Mouse (Mus musculus): ENCODE data around the gene Rhbdf1. TPM values are rescaled to one million over a fixed set of nuclear protein-coding genes. Genes with fewer than 3 reads are reported as not detected.

Gene Rhbdf1
- polyA plus RNA-seq, 1 experiment: 195 TPM

DNA sequence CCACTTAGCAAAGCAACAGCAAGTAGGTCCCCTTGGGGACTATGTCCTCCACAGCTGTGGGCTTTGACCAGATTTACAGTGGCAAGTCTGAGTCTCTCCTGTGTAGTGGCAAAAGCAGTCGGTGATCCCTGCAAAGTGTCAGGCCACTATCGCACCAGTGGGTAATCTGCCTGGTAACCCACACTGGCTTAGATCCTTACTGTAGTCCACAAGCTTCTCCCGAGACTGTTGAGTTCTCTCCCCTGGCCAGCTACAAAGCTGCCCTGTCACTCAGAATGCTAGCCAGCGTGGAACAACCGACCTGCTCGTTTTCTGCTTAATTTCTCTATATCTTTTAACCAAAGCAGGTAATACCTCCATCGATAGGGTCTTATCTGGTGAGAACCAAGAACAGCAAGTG, 61.8 kb downstream of the Rhbdf1 start:
- no peak for DNase-seq
- H3K4me3 ChIP-seq (replicated peaks; ENCODE audit: extremely low read depth, low read depth, low read length): no peak overlapping the region
- no peaks in the 10 kb centered on the region for H3K4me1 ChIP-seq (ENCODE audit: control insufficient read depth, insufficient read depth, low read length)
- 75% methylated on average over 7 of the region's 7 CpGs for WGBS
- no peak for TF ChIP-seq CTCF (IDR thresholded peaks at IDR 0.05; ENCODE audit: insufficient read depth, low read length)
- no peak for TF ChIP-seq POLR2A (IDR thresholded peaks at IDR 0.05; ENCODE audit: borderline replicate concordance, extremely low read depth, low read depth, low read length)

Other genes with a start within 250 kb of the Rhbdf1 start
- gene Nsg2, start 221.8 kb downstream of the Rhbdf1 start, polyA plus RNA-seq (2012; rRNA removed): 1.2 and 1.7 TPM in 2 replicates
- gene Il9r, start 22.0 kb downstream of the Rhbdf1 start, polyA plus RNA-seq (2012; rRNA removed): 1.4 and 2.3 TPM in 2 replicates
- gene Snrnp25, start 16.9 kb downstream of the Rhbdf1 start, polyA plus RNA-seq (2012; rRNA removed): 12.5 and 16.5 TPM in 2 replicates
- 9.8 and 12.4 TPM in 2 replicates for gene Mpg, start 4.2 kb upstream of the Rhbdf1 start, polyA plus RNA-seq (2012; rRNA removed)
- gene Nprl3, start 45.4 kb upstream of the Rhbdf1 start, polyA plus RNA-seq (2012; rRNA removed): 77.9 and 85.7 TPM in 2 replicates
- not detected in 2 replicates for gene Hba-x, start 54.1 kb upstream of the Rhbdf1 start, polyA plus RNA-seq (2012; rRNA removed)
- gene Hba-a1, start 61.2 kb upstream of the Rhbdf1 start, polyA plus RNA-seq (2012; rRNA removed): 5,782 and 18,923 TPM in 2 replicates
- 0.60 and 1.6 TPM in 2 replicates for gene Hbq1b, start 64.7 kb upstream of the Rhbdf1 start, polyA plus RNA-seq (2012; rRNA removed)
- 11,114 and 27,871 TPM in 2 replicates for gene Hba-a2, start 74.2 kb upstream of the Rhbdf1 start, polyA plus RNA-seq (2012; rRNA removed)
- gene Hbq1a, start 77.8 kb upstream of the Rhbdf1 start, polyA plus RNA-seq (2012; rRNA removed): 1.1 and 1.3 TPM in 2 replicates
- 8.1 and 10.7 TPM in 2 replicates for gene Sh3pxd2b, start 125.5 kb upstream of the Rhbdf1 start, polyA plus RNA-seq (2012; rRNA removed)
- gene Ubtd2, start 233.1 kb upstream of the Rhbdf1 start, polyA plus RNA-seq (2012; rRNA removed): 8.8 and 11.8 TPM in 2 replicates